8 mouse cellular contexts compared by ENCODE assay signal in genomic region chr4:47234667-47235267, GRCm38 (mm10). TPM values are rescaled to one million over a fixed set of nuclear protein-coding genes. Genes with fewer than 3 reads are reported as not detected.
DNase-seq lines count a peak whose midpoint lies in the region; ATAC-seq and TF ChIP-seq lines count a peak whose summit lies in the region.

No protein-coding gene starts in this region.

- no peaks in the 10 kb centered on the region for H3K9me3 ChIP-seq in limb, embryonic 11.5 days (ENCODE audit: control insufficient read depth, low read length)
- H3K9me3 ChIP-seq in midbrain, postnatal 0 days (ENCODE audit: low read length): no peaks in the 10 kb centered on the region

- TF ChIP-seq CTCF in cortical plate, adult 2 months (IDR thresholded peaks at IDR 0.05; ENCODE audit: extremely low read depth, insufficient read depth, low read length): peak; percentile 47; the same call in 1 of the 2 replicates
- peak; percentile 79 for TF ChIP-seq CTCF in midbrain, postnatal 0 days (IDR thresholded peaks at IDR 0.05)

- ATAC-seq in limb, embryonic 11.5 days (ENCODE audit: insufficient number of reproducible peaks, low FRiP score, low TSS enrichment, low read depth): no peak
- ATAC-seq in midbrain, postnatal 0 days (ENCODE audit: low FRiP score): peak; percentile 61

- 19% methylated on average over 17 of the region's 17 CpGs for WGBS in limb, embryonic 11.5 days
- WGBS in midbrain, postnatal 0 days: 31% methylated on average over 17 of the region's 17 CpGs

- no peak for TF ChIP-seq POLR2A in cortical plate, adult 2 months (IDR thresholded peaks at IDR 0.05; ENCODE audit: extremely low read depth, insufficient read depth, low read length)

- no peak overlapping the region for H3K4me3 ChIP-seq in cortical plate, adult 2 months (ENCODE audit: insufficient read depth, low read length)
- H3K4me3 ChIP-seq in limb, embryonic 11.5 days (ENCODE audit: low read depth, low read length): no peak overlapping the region
- no peak overlapping the region for H3K4me3 ChIP-seq in midbrain, postnatal 0 days (ENCODE audit: low read depth, low read length)

- H3K27ac ChIP-seq in cortical plate, adult 2 months (ENCODE audit: insufficient read depth, low read length): no peak overlapping the region
- H3K27ac ChIP-seq in limb, embryonic 11.5 days (replicated peaks; ENCODE audit: low read depth, low read length): no peak overlapping the region
- H3K27ac ChIP-seq in midbrain, postnatal 0 days (ENCODE audit: low read depth, low read length): no peak overlapping the region

- no peak overlapping the region for H3K9ac ChIP-seq in limb, embryonic 11.5 days (ENCODE audit: low read length)
- H3K9ac ChIP-seq in midbrain, postnatal 0 days (replicated peaks; ENCODE audit: low read length, poor library complexity, severe bottlenecking): no peak overlapping the region

- H3K4me1 ChIP-seq in cortical plate, adult 2 months (ENCODE audit: control insufficient read depth, insufficient read depth, low read length): peaks cover 2% of the 10 kb centered on the region; the same call in 1 of the 2 replicates
- H3K4me1 ChIP-seq in limb, embryonic 11.5 days (ENCODE audit: control insufficient read depth, insufficient read depth, low read length): peaks cover 3% of the 10 kb centered on the region; the same call in 1 of the 2 replicates
- peaks cover 8% of the 10 kb centered on the region for H3K4me1 ChIP-seq in midbrain, postnatal 0 days (ENCODE audit: insufficient read depth, low read length)

- peak; percentile 80 for DNase-seq in layer of hippocampus, adult 11-12 months (ENCODE audit: low spot score)
- DNase-seq in layer of hippocampus, adult 9-10 months (ENCODE audit: low spot score): no peak
- DNase-seq in gastrocnemius, postnatal 25 days: peak; percentile 84
- peak; percentile 82 for DNase-seq in kidney, adult 18-20 months
- DNase-seq in limb, embryonic 11.5 days (ENCODE audit: low spot score): peak; percentile 89
- peak; percentile 81 for DNase-seq in midbrain, postnatal 0 days (ENCODE audit: low spot score)
- DNase-seq in spleen, postnatal 10 days (ENCODE audit: low spot score in 2 of 2): peak; percentile 57 to 77

- H3K4me2 ChIP-seq in limb, embryonic 11.5 days (ENCODE audit: low read depth, severe bottlenecking): no peak overlapping the region
- 0 out of 2 replicates have a peak overlapping the region, but pooled peaks have one; percentile 7 for H3K4me2 ChIP-seq in midbrain, postnatal 0 days (ENCODE audit: low read depth, low read length, poor library complexity, severe bottlenecking)

- H3K36me3 ChIP-seq in limb, embryonic 11.5 days (ENCODE audit: control insufficient read depth, insufficient read depth, low read length): no peaks in the 10 kb centered on the region
- no peaks in the 10 kb centered on the region for H3K36me3 ChIP-seq in midbrain, postnatal 0 days (ENCODE audit: insufficient read depth, low read length)

- H3K27me3 ChIP-seq in limb, embryonic 11.5 days (ENCODE audit: control insufficient read depth, insufficient read depth, low read length): no peaks in the 10 kb centered on the region
- H3K27me3 ChIP-seq in midbrain, postnatal 0 days (ENCODE audit: insufficient read depth, low read length): no peaks in the 10 kb centered on the region

RNA-seq across cellular contexts. Expression of gene Col15a1, which starts 26.8 kb away (rescaled TPM):
- 11.7 and 11.8 TPM in 2 replicates for polyA plus RNA-seq in cortical plate, adult 2 months (2012; rRNA removed)
- 10 to 100 TPM; 64.7 to 68.2 TPM for total RNA-seq in gastrocnemius, postnatal 25 days (2021)
- 8.6 and 8.7 TPM in 2 replicates for polyA plus RNA-seq in limb, embryonic 11.5 days (2014; fragmentation: Nextera tagmentation; extraction: Ambion mirVana)
- 8.2 and 20.2 TPM in 2 replicates for total RNA-seq in midbrain, postnatal 0 days (2014; rRNA removed)
- polyA plus RNA-seq in midbrain, postnatal 0 days (2015; fragmentation: Nextera tagmentation; extraction: Ambion mirVana): 3.8 and 5.3 TPM in 2 replicates
